Mouse (Mus musculus): Measurements from ENCODE around the gene 2010111I01Rik. TPM values are rescaled to one million over a fixed set of nuclear protein-coding genes. Genes with fewer than 3 reads are reported as not detected.
A peak's percentile ranks its signal among the peaks of the same experiment; 100 is the strongest.

Gene 2010111I01Rik
- polyA plus RNA-seq, 1 experiment from 2014 or later = 144 TPM

- H3K9ac ChIP-seq (ENCODE audit: low read depth, low read length) = no peak overlapping the region
- no peak overlapping the region for H3K4me3 ChIP-seq (ENCODE audit: low read depth, low read length)
- H3K4me2 ChIP-seq (ENCODE audit: low read depth, low read length) = no peak overlapping the region
- ATAC-seq (ENCODE audit: low read depth) = no peak
- no peak overlapping the region for H3K27ac ChIP-seq (replicated peaks; ENCODE audit: low read depth, low read length)
- no peaks in the 10 kb centered on the region for H3K4me1 ChIP-seq (ENCODE audit: control insufficient read depth, insufficient read depth, low read length)
- H3K36me3 ChIP-seq (ENCODE audit: control insufficient read depth, insufficient read depth, low read length) = no peaks in the 10 kb centered on the region
- no peak for DNase-seq (ENCODE audit: low spot score)
- no peaks in the 10 kb centered on the region for H3K9me3 ChIP-seq (ENCODE audit: control insufficient read depth, low read length)
- 74% methylated on average over 4 of the region's 4 CpGs for WGBS
- no peaks in the 10 kb centered on the region for H3K27me3 ChIP-seq (replicated peaks; ENCODE audit: control insufficient read depth, insufficient read depth, low read length)
Observed at GRCm38 (mm10) chr13:63180641-63181235, 216.0 kb downstream of the 2010111I01Rik start.

DNA sequence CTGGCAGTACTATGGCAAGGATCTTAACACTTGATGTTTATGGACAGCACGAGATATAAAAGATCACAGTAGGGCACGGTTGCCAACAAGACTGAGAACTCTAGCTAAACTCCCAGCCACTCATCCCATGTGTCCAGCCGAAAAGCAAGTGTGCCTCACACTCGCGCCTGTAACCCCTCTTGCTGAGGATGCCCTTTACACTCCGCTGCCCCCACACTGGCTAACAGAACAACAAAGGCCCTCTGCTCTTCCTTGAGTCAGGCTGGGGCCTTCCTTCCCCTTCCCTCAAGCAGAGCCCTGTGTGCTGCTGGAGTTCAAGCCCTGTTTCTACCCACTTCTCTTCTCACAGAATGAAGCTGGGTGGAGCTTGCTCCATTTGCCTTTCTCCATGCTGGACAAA is 220.3 kb downstream of the 2010111I01Rik start:
- Histone ChIP-seq H3K4me3 (ENCODE audit: low read depth, low read length) (no peak overlapping the region), H3K9ac (ENCODE audit: low read depth, low read length) (no peak overlapping the region), H3K27ac (replicated peaks; ENCODE audit: low read depth, low read length) (no peak overlapping the region), H3K27me3 (replicated peaks; ENCODE audit: control insufficient read depth, insufficient read depth, low read length) (no peaks in the 10 kb centered on the region), H3K4me1 (ENCODE audit: control insufficient read depth, insufficient read depth, low read length) (peaks cover 25% of the 10 kb centered on the region), H3K36me3 (ENCODE audit: control insufficient read depth, insufficient read depth, low read length) (no peaks in the 10 kb centered on the region), H3K9me3 (ENCODE audit: control insufficient read depth, low read length) (no peaks in the 10 kb centered on the region), H3K4me2 (ENCODE audit: low read depth, low read length) (no peak overlapping the region)
- no peak for ATAC-seq (ENCODE audit: low read depth)
- 70% methylated on average over 6 of the region's 6 CpGs for WGBS
- DNase-seq (ENCODE audit: low spot score) = no peak

- DNase-seq (ENCODE audit: low spot score) = no peak
- Histone ChIP-seq H3K9me3 (ENCODE audit: control insufficient read depth, low read length) (no peaks in the 10 kb centered on the region), H3K9ac (ENCODE audit: low read depth, low read length) (no peak overlapping the region), H3K27ac (replicated peaks; ENCODE audit: low read depth, low read length) (peak overlapping the region; percentile 80; the same call in 1 of the 2 replicates), H3K27me3 (replicated peaks; ENCODE audit: control insufficient read depth, insufficient read depth, low read length) (no peaks in the 10 kb centered on the region), H3K4me3 (ENCODE audit: low read depth, low read length) (no peak overlapping the region), H3K36me3 (ENCODE audit: control insufficient read depth, insufficient read depth, low read length) (peaks cover 2% of the 10 kb centered on the region; the same call in 1 of the 2 replicates), H3K4me2 (ENCODE audit: low read depth, low read length) (no peak overlapping the region), H3K4me1 (ENCODE audit: control insufficient read depth, insufficient read depth, low read length) (peaks cover 25% of the 10 kb centered on the region)
- ATAC-seq (ENCODE audit: low read depth) = no peak
- WGBS = 75% methylated on average over 4 of the region's 4 CpGs
Observed at GRCm38 (mm10) chr13:63186217-63186616, 221.5 kb downstream of the 2010111I01Rik start.

GRCm38 (mm10) chr13:63186642-63187041 is 221.9 kb downstream of the 2010111I01Rik start:
- WGBS = 33% methylated on average over 1 of the region's 1 CpGs
- no peaks in the 10 kb centered on the region for H3K9me3 ChIP-seq (ENCODE audit: control insufficient read depth, low read length)
- no peak overlapping the region for H3K4me2 ChIP-seq (ENCODE audit: low read depth, low read length)
- H3K9ac ChIP-seq (ENCODE audit: low read depth, low read length) = no peak overlapping the region
- H3K27me3 ChIP-seq (replicated peaks; ENCODE audit: control insufficient read depth, insufficient read depth, low read length) = no peaks in the 10 kb centered on the region
- peaks cover 6% of the 10 kb centered on the region; the same call in 1 of the 2 replicates for H3K36me3 ChIP-seq (ENCODE audit: control insufficient read depth, insufficient read depth, low read length)
- no peak overlapping the region for H3K4me3 ChIP-seq (ENCODE audit: low read depth, low read length)
- H3K27ac ChIP-seq (replicated peaks; ENCODE audit: low read depth, low read length) = peak overlapping the region; percentile 80
- peaks cover 25% of the 10 kb centered on the region for H3K4me1 ChIP-seq (ENCODE audit: control insufficient read depth, insufficient read depth, low read length)
- DNase-seq (ENCODE audit: low spot score) (no peak), ATAC-seq (ENCODE audit: low read depth) (no peak)

GRCm38 (mm10) chr13:63187145-63188143 is 222.8 kb downstream of the 2010111I01Rik start:
- H3K4me2 ChIP-seq (ENCODE audit: low read depth, low read length) = no peak overlapping the region; the same call in 1 of the 2 replicates

DNA sequence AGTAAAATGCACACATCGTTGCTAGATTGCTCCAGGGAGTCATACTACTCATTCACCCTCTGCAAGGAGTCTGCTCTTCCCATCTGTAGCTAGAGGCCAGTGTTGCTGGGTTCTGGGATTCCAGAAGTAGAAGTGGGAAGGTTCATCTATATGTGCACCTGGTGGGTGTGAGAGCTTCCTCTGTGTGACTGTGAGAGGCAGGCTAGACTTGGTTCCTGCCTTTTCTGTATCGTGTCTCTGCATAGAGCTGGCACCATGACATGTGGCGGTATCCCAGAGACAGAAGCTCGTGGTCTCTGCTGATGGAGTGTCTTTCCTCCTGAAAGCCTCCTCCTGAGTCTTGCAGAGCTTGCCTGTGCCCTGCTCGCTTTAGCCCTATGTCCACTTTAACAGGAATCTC is 223.6 kb downstream of the 2010111I01Rik start:
- WGBS = 54% methylated on average over 5 of the region's 5 CpGs
- DNase-seq (ENCODE audit: low spot score) (peak; percentile 46), ATAC-seq (ENCODE audit: low read depth) (no peak)
- peaks cover 25% of the 10 kb centered on the region for H3K4me1 ChIP-seq (ENCODE audit: control insufficient read depth, insufficient read depth, low read length)
- no peak overlapping the region for H3K4me2 ChIP-seq (ENCODE audit: low read depth, low read length)
- no peaks in the 10 kb centered on the region for H3K9me3 ChIP-seq (ENCODE audit: control insufficient read depth, low read length)
- peak overlapping the region; percentile 80; the same call in 1 of the 2 replicates for H3K27ac ChIP-seq (replicated peaks; ENCODE audit: low read depth, low read length)
- H3K27me3 ChIP-seq (replicated peaks; ENCODE audit: control insufficient read depth, insufficient read depth, low read length) = no peaks in the 10 kb centered on the region
- H3K36me3 ChIP-seq (ENCODE audit: control insufficient read depth, insufficient read depth, low read length) = peaks cover 15% of the 10 kb centered on the region; the same call in 1 of the 2 replicates
- H3K4me3 ChIP-seq (ENCODE audit: low read depth, low read length) = no peak overlapping the region
- H3K9ac ChIP-seq (ENCODE audit: low read depth, low read length) = no peak overlapping the region

More at GRCm38 (mm10) chr13:63187145-63188143, 222.8 kb downstream of the 2010111I01Rik start:
- ATAC-seq (ENCODE audit: low read depth) (peak; percentile 90), DNase-seq (ENCODE audit: low spot score) (peak; percentile 86)
- peaks cover 25% of the 10 kb centered on the region for H3K4me1 ChIP-seq (ENCODE audit: control insufficient read depth, insufficient read depth, low read length)
- H3K27me3 ChIP-seq (replicated peaks; ENCODE audit: control insufficient read depth, insufficient read depth, low read length) = no peaks in the 10 kb centered on the region
- no peak overlapping the region for H3K4me3 ChIP-seq (ENCODE audit: low read depth, low read length)
- peak overlapping the region; percentile 80 for H3K27ac ChIP-seq (replicated peaks; ENCODE audit: low read depth, low read length)
- peaks cover 13% of the 10 kb centered on the region; the same call in 1 of the 2 replicates for H3K36me3 ChIP-seq (ENCODE audit: control insufficient read depth, insufficient read depth, low read length)
- H3K9me3 ChIP-seq (ENCODE audit: control insufficient read depth, low read length) = no peaks in the 10 kb centered on the region
- 31% methylated on average over 13 of the region's 13 CpGs for WGBS
- H3K9ac ChIP-seq (ENCODE audit: low read depth, low read length) = no peak overlapping the region

GRCm38 (mm10) chr13:63188811-63189210 is 224.1 kb downstream of the 2010111I01Rik start:
- peak; percentile 36 for DNase-seq (ENCODE audit: low spot score)
- Histone ChIP-seq H3K4me3 (ENCODE audit: low read depth, low read length) (no peak overlapping the region), H3K27me3 (replicated peaks; ENCODE audit: control insufficient read depth, insufficient read depth, low read length) (no peaks in the 10 kb centered on the region), H3K9ac (ENCODE audit: low read depth, low read length) (no peak overlapping the region), H3K27ac (replicated peaks; ENCODE audit: low read depth, low read length) (peak overlapping the region; percentile 80; the same call in 1 of the 2 replicates), H3K36me3 (ENCODE audit: control insufficient read depth, insufficient read depth, low read length) (peaks cover 15% of the 10 kb centered on the region; the same call in 1 of the 2 replicates), H3K4me1 (ENCODE audit: control insufficient read depth, insufficient read depth, low read length) (peaks cover 25% of the 10 kb centered on the region), H3K4me2 (ENCODE audit: low read depth, low read length) (no peak overlapping the region), H3K9me3 (ENCODE audit: control insufficient read depth, low read length) (no peaks in the 10 kb centered on the region)
- 64% methylated on average over 2 of the region's 2 CpGs for WGBS
- no peak for ATAC-seq (ENCODE audit: low read depth)

GRCm38 (mm10) chr13:63193423-63193822 is 228.7 kb downstream of the 2010111I01Rik start:
- H3K36me3 ChIP-seq (ENCODE audit: control insufficient read depth, insufficient read depth, low read length) = peaks cover 15% of the 10 kb centered on the region; the same call in 1 of the 2 replicates
- H3K4me2 ChIP-seq (ENCODE audit: low read depth, low read length) = no peak overlapping the region
- H3K9me3 ChIP-seq (ENCODE audit: control insufficient read depth, low read length) = no peaks in the 10 kb centered on the region
- H3K27ac ChIP-seq (replicated peaks; ENCODE audit: low read depth, low read length) = no peak overlapping the region
- H3K4me1 ChIP-seq (ENCODE audit: control insufficient read depth, insufficient read depth, low read length) = peaks cover 2% of the 10 kb centered on the region
- no peak for DNase-seq (ENCODE audit: low spot score)
- no peaks in the 10 kb centered on the region for H3K27me3 ChIP-seq (replicated peaks; ENCODE audit: control insufficient read depth, insufficient read depth, low read length)
- no peak overlapping the region for H3K4me3 ChIP-seq (ENCODE audit: low read depth, low read length)
- no peak; the same call in 1 of the 2 replicates for ATAC-seq (ENCODE audit: low read depth)
- WGBS = 45% methylated on average over 3 of the region's 3 CpGs
- no peak overlapping the region for H3K9ac ChIP-seq (ENCODE audit: low read depth, low read length)

Measured in embryonic facial prominence, embryonic 14.5 days (tissue).